Mouse (Mus musculus) stomach, postnatal 0 days (tissue): Measurements from ENCODE around the gene Med19. TPM values are rescaled to one million over a fixed set of nuclear protein-coding genes. Genes with fewer than 3 reads are reported as not detected.

Experiments used
- ATAC-seq: fragments of 200-750 bp; cut with Nextera tagmentation; 2 replicates; pipeline ENCODE4 v1.8.0; 2017; ENCODE audit not compliant: low FRiP score, low TSS enrichment
- DNase-seq: peaks from one replicate; pipeline ENCODE4 v3.0.0-alpha.2; 2016; ENCODE audit warnings: low spot score
- H3K27ac ChIP-seq: fragments of 300-500 bp; sonication (generic); replicated peaks from 2 replicates; pipeline ENCODE4 v1.5.1; 2014; ENCODE audit warnings: mild to moderate bottlenecking, control low read depth
- H3K27me3 ChIP-seq: fragments of 300-500 bp; sonication (generic); 2 replicates; pipeline ENCODE4 v1.6.1; 2014; ENCODE audit warnings: low read length; ENCODE audit not compliant: control insufficient read depth, insufficient read depth
- H3K36me3 ChIP-seq: fragments of 300-500 bp; sonication (generic); 2 replicates; pipeline ENCODE4 v1.6.1; 2014; ENCODE audit warnings: low read length, mixed read lengths; ENCODE audit not compliant: control insufficient read depth, insufficient read depth
- H3K4me1 ChIP-seq: fragments of 300-500 bp; sonication (generic); replicated peaks from 2 replicates; pipeline ENCODE4 v1.6.1; 2014; ENCODE audit warnings: antibody characterized with exemption; ENCODE audit not compliant: control insufficient read depth, insufficient read depth
- H3K4me2 ChIP-seq: fragments of 300-500 bp; sonication (generic); replicated peaks from 2 replicates; pipeline ENCODE4 v1.6.1; 2014; ENCODE audit warnings: low read depth, mild to moderate bottlenecking, control low read depth, moderate library complexity
- H3K4me3 ChIP-seq: fragments of 300-500 bp; sonication (generic); 2 replicates; pipeline ENCODE4 v1.5.1; 2014; ENCODE audit warnings: low read depth, low read length, control low read depth
- H3K9ac ChIP-seq: fragments of 300-500 bp; sonication (generic); 2 replicates; pipeline ENCODE4 v1.6.1; 2014; ENCODE audit warnings: mild to moderate bottlenecking, low read length, control low read depth, mixed read lengths
- H3K9me3 ChIP-seq: fragments of 300-500 bp; sonication (generic); 2 replicates; pipeline ENCODE4 v1.6.1; 2016; ENCODE audit warnings: low read length; ENCODE audit not compliant: control insufficient read depth
- CTCF ChIP-seq: IDR thresholded peaks from 2 replicates; pipeline ENCODE4 v1.5.1; 2016; ENCODE audit warnings: antibody characterized with exemption, low read depth, mild to moderate bottlenecking, moderate library complexity
- EP300 ChIP-seq: optimal IDR thresholded peaks from 2 replicates; pipeline ENCODE3; 2016; ENCODE audit warnings: antibody characterized with exemption
- WGBS: fragments of 180-500 bp; shearing (Covaris S2); extraction: QIAGEN DNeasy Blood & Tissue Kit; methylation state at CpG from one replicate; pipeline ENCODE4 v1.1.7; 2014; 5-methylcytosine and 5-hydroxymethylcytosine counted together
- polyA plus RNA-seq: library from polyadenylated mRNA; unstranded; fragments of >200 nt; fragmentation: Nextera tagmentation; extraction: Ambion mirVana; gene quantifications from 2 replicates; pipeline ENCODE4 v1.2.1, GENCODE M21; 2015

The Med19 gene
- polyA plus RNA-seq = 18.1 and 18.2 TPM in 2 replicates

GRCm38 (mm10) chr2:84677968-84678880 is at the start of gene Med19, which contains the start of gene Gm28635:
Med19 (plus strand) TSS chr2:84678402.
Gm28635 (minus strand) TSS chr2:84678041.
- Histone ChIP-seq H3K4me1 (no peaks in the 10 kb centered on the region), H3K9ac (peak within 1 kb of the TSS; percentile 85), H3K4me3 (peak within 1 kb of the TSS; percentile 90), H3K9me3 (no peaks in the 10 kb centered on the region), H3K36me3 (peaks cover 10% of the 10 kb centered on the region), H3K27ac (peak within 1 kb of the TSS; percentile 88), H3K4me2 (peak within 1 kb of the TSS; percentile 92), H3K27me3 (no peaks in the 10 kb centered on the region)
- TF ChIP-seq CTCF (peak; percentile 20; the same call in 1 of the 2 replicates), EP300 (no peak)
- DNase-seq (peak; percentile 91), ATAC-seq (peak; percentile 100)
- under 1% methylated on average over 42 of the region's 44 CpGs for WGBS

- Histone ChIP-seq H3K9me3 (no peaks in the 10 kb centered on the region), H3K4me3 (no peak overlapping the region), H3K9ac (no peak overlapping the region), H3K36me3 (0 out of 2 replicates have a peak, but pooled peaks cover 4% of the 10 kb centered on the region), H3K27ac (peak overlapping the region; percentile 93), H3K4me1 (peaks cover 23% of the 10 kb centered on the region), H3K4me2 (no peak overlapping the region), H3K27me3 (no peaks in the 10 kb centered on the region)
- WGBS = 95% methylated on average over 1 of the region's 1 CpGs
- TF ChIP-seq CTCF = no peak
- no peak for TF ChIP-seq EP300
- ATAC-seq (no peak), DNase-seq (no peak)
Observed at GRCm38 (mm10) chr2:84632001-84632400, 46.2 kb upstream of the Med19 start.

GRCm38 (mm10) chr2:84632999-84633398 is 45.2 kb upstream of the Med19 start:
- WGBS = 8% methylated on average over 3 of the region's 3 CpGs
- Histone ChIP-seq H3K9ac (peak overlapping the region; percentile 27; the same call in 1 of the 2 replicates), H3K36me3 (0 out of 2 replicates have a peak, but pooled peaks cover 4% of the 10 kb centered on the region), H3K9me3 (no peaks in the 10 kb centered on the region), H3K4me3 (peak overlapping the region; percentile 10; the same call in 1 of the 2 replicates), H3K4me2 (peak overlapping the region; percentile 45), H3K4me1 (peaks cover 23% of the 10 kb centered on the region), H3K27ac (peak overlapping the region; percentile 93), H3K27me3 (no peaks in the 10 kb centered on the region)
- TF ChIP-seq EP300 (no peak), CTCF (no peak)
- DNase-seq (peak; percentile 58), ATAC-seq (peak; percentile 75)

GRCm38 (mm10) chr2:84634006-84634405 is 44.2 kb upstream of the Med19 start:
- H3K4me1 ChIP-seq = peaks cover 31% of the 10 kb centered on the region
- H3K27me3 ChIP-seq = no peaks in the 10 kb centered on the region
- TF ChIP-seq EP300 = no peak
- no peak for TF ChIP-seq CTCF
- peak overlapping the region; percentile 13; the same call in 1 of the 2 replicates for H3K4me3 ChIP-seq
- no peaks in the 10 kb centered on the region for H3K9me3 ChIP-seq
- H3K9ac ChIP-seq = peak overlapping the region; percentile 47
- 34% methylated on average over 4 of the region's 4 CpGs for WGBS
- DNase-seq (no peak), ATAC-seq (peak; percentile 45; the same call in 1 of the 2 replicates)
- H3K4me2 ChIP-seq = peak overlapping the region; percentile 39
- H3K36me3 ChIP-seq = 0 out of 2 replicates have a peak, but pooled peaks cover 1% of the 10 kb centered on the region
- peak overlapping the region; percentile 93 for H3K27ac ChIP-seq

- ATAC-seq (no peak), DNase-seq (peak; percentile 26)
- Histone ChIP-seq H3K36me3 (no peaks in the 10 kb centered on the region), H3K9me3 (no peaks in the 10 kb centered on the region), H3K4me1 (peaks cover 33% of the 10 kb centered on the region), H3K4me2 (peak overlapping the region; percentile 55), H3K9ac (0 out of 2 replicates have a peak overlapping the region, but pooled peaks have one; percentile 45), H3K4me3 (peak overlapping the region; percentile 20; the same call in 1 of the 2 replicates), H3K27me3 (no peaks in the 10 kb centered on the region), H3K27ac (peak overlapping the region; percentile 93)
- WGBS = 24% methylated on average over 4 of the region's 4 CpGs
- TF ChIP-seq CTCF (no peak; the same call in 1 of the 2 replicates), EP300 (no peak)
Observed at GRCm38 (mm10) chr2:84634934-84635482, 43.2 kb upstream of the Med19 start.
